Mouse (Mus musculus) embryo, embryonic 11 days (tissue): ENCODE measurements around the gene Fasn.
"Not testable (repeated sequence)": the region's sequence is repeated elsewhere in the genome, so short reads cannot be mapped to it uniquely, and the experiment has no call there.

ENCODE experiments used
- DNase-seq: peaks from one replicate; pipeline ENCODE4 v3.0.0-alpha.2; 2015

The Fasn gene

GRCm38 (mm10) chr11:120795756-120796613 lies 28.4 kb downstream of the Fasn start, which contains the start of gene Dus1l:
Gene Dus1l (minus strand): TSS chr11:120796403.
- DNase-seq: peak; percentile 96

GRCm38 (mm10) chr11:120792652-120793051 lies 31.7 kb downstream of the Fasn start:
- DNase-seq: no peak

GRCm38 (mm10) chr11:120789810-120790209 lies 34.5 kb downstream of the Fasn start:
- no peak for DNase-seq

GRCm38 (mm10) chr11:120789355-120789754 lies 35.0 kb downstream of the Fasn start:
- no peak for DNase-seq

- not testable (repeated sequence) for DNase-seq
These were observed 35.9 kb downstream of the Fasn start for GRCm38 (mm10) chr11:120788460-120788859.

GRCm38 (mm10) chr11:120785145-120785544 lies 39.2 kb downstream of the Fasn start:
- DNase-seq: no peak

- DNase-seq: peak; percentile 91
These were observed 40.1 kb downstream of the Fasn start, which contains the start of the genes Rfng and Gps1 for GRCm38 (mm10) chr11:120784064-120784791. Gene Rfng (minus strand): TSS chr11:120784207. Gene Gps1 (plus strand): TSS chr11:120784272.

- DNase-seq: no peak
These were observed 40.8 kb downstream of the Fasn start for GRCm38 (mm10) chr11:120783426-120784063.

- not testable (repeated sequence) for DNase-seq
These were observed 43.0 kb downstream of the Fasn start for GRCm38 (mm10) chr11:120781361-120781760.

GRCm38 (mm10) chr11:120779876-120780275 lies 44.5 kb downstream of the Fasn start:
- DNase-seq: no peak

GRCm38 (mm10) chr11:120777123-120777522 lies 47.2 kb downstream of the Fasn start:
- no peak for DNase-seq

GRCm38 (mm10) chr11:120775774-120776469 lies 48.4 kb downstream of the Fasn start:
- peak; percentile 94 for DNase-seq

GRCm38 (mm10) chr11:120773463-120774190 lies 50.7 kb downstream of the Fasn start:
- no peak for DNase-seq

- DNase-seq: no peak
These were observed 51.6 kb downstream of the Fasn start for GRCm38 (mm10) chr11:120772749-120773148.

- no peak for DNase-seq
These were observed 56.1 kb downstream of the Fasn start for GRCm38 (mm10) chr11:120768206-120768605.

GRCm38 (mm10) chr11:120767023-120767422 lies 57.3 kb downstream of the Fasn start:
- not testable (repeated sequence) for DNase-seq

GRCm38 (mm10) chr11:120763121-120763999 lies 61.0 kb downstream of the Fasn start:
- DNase-seq: not testable (repeated sequence)

GRCm38 (mm10) chr11:120762672-120763041 lies 61.7 kb downstream of the Fasn start, which contains the start of gene Hmga1b:
Gene Hmga1b (plus strand): TSS chr11:120762794.
- not testable (repeated sequence) for DNase-seq

- DNase-seq: no peak
These were observed 62.3 kb downstream of the Fasn start for GRCm38 (mm10) chr11:120761811-120762671.

- no peak for DNase-seq
These were observed 64.1 kb downstream of the Fasn start for GRCm38 (mm10) chr11:120760236-120760635.
